Mouse (Mus musculus): ENCODE measurements around the gene Supt5. TPM values are rescaled to one million over a fixed set of nuclear protein-coding genes. Genes with fewer than 3 reads are reported as not detected.

The Supt5 gene
- polyA plus RNA-seq, 1 experiment from 2014 or later = 93.4 TPM

Other genes with a start within 250 kb of the Supt5 start
- gene 9530053A07Rik, start 209.3 kb downstream of the Supt5 start, polyA plus RNA-seq (2015; fragmentation: Nextera tagmentation; extraction: Ambion mirVana) = 0.03 TPM in 2 replicates
- 140 and 167 TPM in 2 replicates for gene Fbl, start 169.0 kb downstream of the Supt5 start, polyA plus RNA-seq (2015; fragmentation: Nextera tagmentation; extraction: Ambion mirVana)
- gene Dyrk1b, start 159.3 kb downstream of the Supt5 start, polyA plus RNA-seq (2015; fragmentation: Nextera tagmentation; extraction: Ambion mirVana) = 14.8 and 14.9 TPM in 2 replicates
- 3.6 TPM in 2 replicates for gene Eid2, start 70.9 kb downstream of the Supt5 start, polyA plus RNA-seq (2015; fragmentation: Nextera tagmentation; extraction: Ambion mirVana)
- gene Eid2b, start 61.0 kb downstream of the Supt5 start, polyA plus RNA-seq (2015; fragmentation: Nextera tagmentation; extraction: Ambion mirVana) = 19.7 TPM in 2 replicates
- gene Selenov, start 47.6 kb downstream of the Supt5 start, polyA plus RNA-seq (2015; fragmentation: Nextera tagmentation; extraction: Ambion mirVana) = 0.17 TPM in 1 of 2 replicates, not detected in the other
- 1.0 and 1.2 TPM in 2 replicates for gene Dll3, start 36.5 kb downstream of the Supt5 start, polyA plus RNA-seq (2015; fragmentation: Nextera tagmentation; extraction: Ambion mirVana)
- gene Timm50, start 26.7 kb downstream of the Supt5 start, polyA plus RNA-seq (2015; fragmentation: Nextera tagmentation; extraction: Ambion mirVana) = 133 and 134 TPM in 2 replicates
- gene Rps16, start 11.9 kb upstream of the Supt5 start, polyA plus RNA-seq (2015; fragmentation: Nextera tagmentation; extraction: Ambion mirVana) = 1,032 and 1,091 TPM in 2 replicates
- 102 and 109 TPM in 2 replicates for gene Plekhg2, start 33.9 kb upstream of the Supt5 start, polyA plus RNA-seq (2015; fragmentation: Nextera tagmentation; extraction: Ambion mirVana)
- gene Zfp36, start 41.5 kb upstream of the Supt5 start, polyA plus RNA-seq (2015; fragmentation: Nextera tagmentation; extraction: Ambion mirVana) = 9.7 and 11.0 TPM in 2 replicates
- gene Med29, start 54.0 kb upstream of the Supt5 start, polyA plus RNA-seq (2015; fragmentation: Nextera tagmentation; extraction: Ambion mirVana) = 40.5 and 53.5 TPM in 2 replicates
- gene Paf1, start 54.2 kb upstream of the Supt5 start, polyA plus RNA-seq (2015; fragmentation: Nextera tagmentation; extraction: Ambion mirVana) = 80.5 and 89.6 TPM in 2 replicates
- 9.9 and 13.4 TPM in 2 replicates for gene Gmfg, start 98.7 kb upstream of the Supt5 start, polyA plus RNA-seq (2015; fragmentation: Nextera tagmentation; extraction: Ambion mirVana)
- gene Lrfn1, start 113.2 kb upstream of the Supt5 start, polyA plus RNA-seq (2015; fragmentation: Nextera tagmentation; extraction: Ambion mirVana) = 5.3 and 7.6 TPM in 2 replicates
- not detected in 2 replicates for gene Ifnl2, start 171.7 kb upstream of the Supt5 start, polyA plus RNA-seq (2015; fragmentation: Nextera tagmentation; extraction: Ambion mirVana)
- gene Ifnl3, start 184.1 kb upstream of the Supt5 start, polyA plus RNA-seq (2015; fragmentation: Nextera tagmentation; extraction: Ambion mirVana) = not detected in 2 replicates
- gene Sycn, start 202.1 kb upstream of the Supt5 start, polyA plus RNA-seq (2015; fragmentation: Nextera tagmentation; extraction: Ambion mirVana) = not detected in 2 replicates
- gene Nccrp1, start 208.5 kb upstream of the Supt5 start, polyA plus RNA-seq (2015; fragmentation: Nextera tagmentation; extraction: Ambion mirVana) = 0.18 TPM in 1 of 2 replicates, not detected in the other

Measured in embryonic facial prominence, embryonic 13.5 days (tissue).